Mouse (Mus musculus): ENCODE measurements around the gene Pde4d.

Gene Pde4d

GRCm38 (mm10) chr13:109752236-109752863 lies 1302.6 kb downstream of the Pde4d start:
- DNase-seq (ENCODE audit: low read depth, low spot score) = no peak

- no peak for DNase-seq (ENCODE audit: low read depth, low spot score)
Measured at GRCm38 (mm10) chr13:109756854-109757253, 1307.1 kb downstream of the Pde4d start.

- DNase-seq (ENCODE audit: low read depth, low spot score) = peak; percentile 43
Measured at GRCm38 (mm10) chr13:109759201-109759600, 1309.5 kb downstream of the Pde4d start.

- no peak for DNase-seq (ENCODE audit: low read depth, low spot score)
Measured at GRCm38 (mm10) chr13:109761081-109761480, 1311.3 kb downstream of the Pde4d start.

DNA sequence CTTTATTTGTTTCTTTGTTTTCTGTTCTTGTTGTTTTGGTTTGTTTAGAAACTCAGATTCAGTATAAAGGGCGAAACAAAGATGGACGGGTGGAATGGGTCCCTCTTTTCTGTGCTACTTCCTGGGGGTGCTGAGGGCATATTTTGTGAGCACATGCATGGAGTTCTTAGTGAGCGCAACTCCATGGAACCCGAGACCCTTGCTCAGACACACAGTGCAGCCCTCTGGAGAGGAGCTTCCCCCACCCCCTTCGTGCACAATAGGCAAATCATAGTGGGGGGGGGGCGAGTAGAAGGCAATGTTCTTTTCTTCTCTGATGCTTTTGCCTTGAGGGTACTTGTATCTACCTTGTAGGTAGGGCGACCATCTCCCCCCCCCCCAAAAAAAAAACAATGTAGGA lies 1325.0 kb downstream of the Pde4d start:
- DNase-seq (ENCODE audit: low read depth, low spot score) = no peak

DNA sequence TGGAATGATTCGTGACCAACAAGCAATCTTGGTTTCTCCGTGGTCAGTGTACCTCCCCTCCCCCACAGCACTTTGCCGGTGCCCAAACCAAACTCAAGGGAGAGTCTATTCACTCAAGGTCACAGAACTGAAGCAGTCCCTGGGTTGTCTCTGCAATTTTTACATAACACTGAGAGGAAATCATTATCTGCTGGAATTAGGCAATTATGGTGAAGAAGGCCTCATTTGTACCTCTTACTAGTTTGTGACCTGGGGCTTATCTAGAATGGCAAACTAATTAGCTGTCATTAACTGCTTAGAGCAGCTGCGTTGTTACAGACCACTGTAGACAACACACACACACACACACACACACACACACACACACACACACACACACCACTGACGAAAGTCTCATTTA lies 1325.4 kb downstream of the Pde4d start:
- DNase-seq (ENCODE audit: low read depth, low spot score) = peak; percentile 73

DNA sequence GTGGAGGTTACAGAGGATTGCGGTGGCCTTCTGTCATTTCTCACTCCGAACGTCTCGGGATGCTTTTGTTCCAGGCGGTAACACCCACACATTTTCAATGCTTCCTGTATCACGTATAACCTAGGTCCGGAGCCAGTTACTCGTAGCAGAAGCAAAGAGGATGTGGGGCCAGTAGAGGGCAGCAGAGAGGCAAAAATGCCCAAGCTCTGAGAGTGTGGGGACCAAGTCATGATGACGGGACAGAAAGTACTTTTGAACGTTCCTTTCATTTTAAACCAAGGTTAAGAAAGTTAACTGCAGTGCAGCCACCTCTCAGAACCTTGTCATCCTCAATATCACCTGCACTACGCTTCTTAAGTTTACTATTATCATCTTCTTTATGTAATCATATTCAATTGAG lies 1326.4 kb downstream of the Pde4d start:
- peak; percentile 96 for DNase-seq (ENCODE audit: low read depth, low spot score)

DNA sequence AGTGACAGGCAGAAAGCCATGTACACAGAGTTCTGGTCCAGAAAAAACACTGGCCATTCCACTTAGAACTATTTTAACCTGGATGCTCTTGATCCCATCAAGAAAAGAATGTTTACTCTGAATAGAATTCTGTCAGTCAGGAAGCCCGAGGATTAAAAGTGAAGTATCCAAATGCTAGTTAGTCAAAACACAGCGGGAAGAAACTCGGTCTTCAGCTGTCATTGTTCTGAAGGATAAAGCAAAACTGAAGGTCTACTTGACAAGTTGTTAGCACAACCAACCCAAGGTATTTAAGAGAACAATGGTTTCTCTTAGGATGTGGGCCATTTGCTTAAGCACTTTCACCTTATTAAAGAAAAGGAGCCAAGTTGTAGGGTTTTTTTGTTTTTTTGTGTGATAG lies 1327.2 kb downstream of the Pde4d start:
- DNase-seq (ENCODE audit: low read depth, low spot score) = peak; percentile 81

DNA sequence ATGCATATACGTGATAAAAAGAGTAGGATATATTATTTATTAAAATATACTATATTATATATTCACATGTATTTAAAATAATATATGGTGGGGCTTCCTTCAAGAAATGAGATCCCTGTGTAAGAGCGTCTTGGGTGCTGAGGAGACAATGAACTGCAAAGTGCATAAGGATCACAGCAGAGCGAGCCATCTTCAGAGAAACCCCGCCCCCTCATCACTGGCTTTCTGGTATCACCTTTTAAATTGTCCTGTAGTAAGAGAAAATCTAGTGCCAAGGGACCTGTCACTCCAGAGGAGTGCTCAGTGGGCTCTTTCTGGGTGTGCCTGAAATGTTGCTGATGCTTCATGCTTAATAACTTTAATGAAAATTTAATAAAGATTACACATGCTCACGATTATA lies 1327.7 kb downstream of the Pde4d start:
- peak; percentile 56 for DNase-seq (ENCODE audit: low read depth, low spot score)

GRCm38 (mm10) chr13:109778297-109778835 lies 1328.6 kb downstream of the Pde4d start:
- DNase-seq (ENCODE audit: low read depth, low spot score) = peak; percentile 90

- no peak for DNase-seq (ENCODE audit: low read depth, low spot score)
Measured at GRCm38 (mm10) chr13:109781466-109781865, 1331.7 kb downstream of the Pde4d start.

- no peak for DNase-seq (ENCODE audit: low read depth, low spot score)
Measured at GRCm38 (mm10) chr13:109788604-109789003, 1338.9 kb downstream of the Pde4d start.

DNA sequence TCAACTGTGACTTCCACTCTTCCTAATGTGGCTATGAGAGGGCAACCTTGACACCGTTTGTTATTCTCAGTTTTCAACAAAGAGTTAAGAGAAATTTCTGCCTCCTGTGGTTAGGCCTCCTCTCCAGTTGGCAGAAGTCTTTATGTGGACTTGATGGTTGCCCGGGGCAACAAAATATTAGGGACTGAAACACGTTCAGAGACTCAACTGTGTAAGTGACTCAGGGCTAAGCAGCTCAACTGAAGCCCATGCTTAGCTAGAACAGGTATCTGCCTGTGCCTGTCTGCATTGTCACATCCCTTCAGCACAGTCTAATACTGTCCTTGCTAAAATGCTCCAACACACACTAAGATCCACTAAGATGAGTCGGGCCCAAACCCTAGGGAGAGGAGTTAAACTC lies 1339.4 kb downstream of the Pde4d start:
- no peak for DNase-seq (ENCODE audit: low read depth, low spot score)

GRCm38 (mm10) chr13:109790045-109790715 lies 1340.4 kb downstream of the Pde4d start:
- no peak for DNase-seq (ENCODE audit: low read depth, low spot score)

DNA sequence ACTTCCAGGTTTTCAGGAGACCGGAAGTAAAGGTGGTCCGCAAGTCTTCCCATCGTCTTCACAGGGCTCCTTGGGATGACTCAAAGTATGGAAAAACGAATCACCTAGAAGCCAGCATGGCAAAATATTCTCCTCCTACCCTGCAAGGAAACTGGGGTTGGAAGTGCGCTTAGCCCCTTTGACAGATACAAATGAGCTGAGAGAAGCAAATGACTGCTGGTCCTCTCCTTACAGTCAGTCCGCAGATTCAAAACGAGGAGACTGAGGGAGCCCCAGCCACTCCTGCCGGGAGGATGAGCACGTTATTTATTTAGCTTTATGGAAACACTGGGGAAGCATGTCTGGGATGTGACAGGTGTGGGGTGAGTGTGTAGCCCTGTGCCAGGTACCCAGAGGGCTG lies 1344.2 kb downstream of the Pde4d start:
- DNase-seq (ENCODE audit: low read depth, low spot score) = no peak

- no peak for DNase-seq (ENCODE audit: low read depth, low spot score)
Measured at GRCm38 (mm10) chr13:109798651-109799050, 1348.9 kb downstream of the Pde4d start.

DNA sequence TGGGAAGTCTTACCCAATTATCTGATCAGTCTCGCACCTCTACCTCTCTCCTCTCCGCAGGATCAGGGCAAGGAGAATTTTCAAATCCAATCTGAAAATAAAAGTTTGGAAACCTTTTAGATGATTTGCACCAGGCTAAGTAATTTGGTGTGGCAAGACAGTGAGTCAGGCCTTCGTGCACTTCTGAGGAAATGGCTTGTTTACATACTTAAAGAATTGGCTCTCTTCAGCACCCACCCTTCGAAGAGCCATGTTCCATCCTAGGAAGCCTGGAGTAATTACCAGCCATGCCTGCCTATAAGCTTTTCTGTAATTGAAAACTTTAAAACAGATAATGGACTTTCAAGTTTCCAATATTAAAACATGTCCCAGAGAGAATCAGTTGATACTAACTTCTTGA lies 1352.5 kb downstream of the Pde4d start:
- no peak for DNase-seq (ENCODE audit: low read depth, low spot score)

GRCm38 (mm10) chr13:109806193-109806966 lies 1356.6 kb downstream of the Pde4d start:
- DNase-seq (ENCODE audit: low read depth, low spot score) = no peak

DNA sequence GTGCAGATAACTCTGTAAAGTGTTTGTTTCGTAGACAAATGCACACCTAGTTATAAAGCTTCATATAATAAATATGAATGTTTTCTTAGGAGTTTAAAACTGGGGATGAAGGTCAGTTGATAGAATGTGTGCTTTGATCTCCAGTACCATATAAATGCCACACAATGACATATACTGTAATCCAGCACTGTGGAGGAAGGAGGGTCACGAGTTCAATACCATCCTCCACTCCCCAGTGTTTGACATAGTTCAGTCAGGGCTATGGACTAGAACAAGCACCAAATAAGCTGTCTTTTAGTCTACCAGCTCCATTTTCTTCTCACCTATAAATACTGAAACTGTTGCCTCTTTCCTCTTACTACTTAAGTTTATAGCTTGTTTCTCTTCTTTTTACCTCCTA lies 1357.3 kb downstream of the Pde4d start:
- no peak for DNase-seq (ENCODE audit: low read depth, low spot score)

- DNase-seq (ENCODE audit: low read depth, low spot score) = no peak
Measured at GRCm38 (mm10) chr13:109807446-109807845, 1357.7 kb downstream of the Pde4d start.

GRCm38 (mm10) chr13:109808039-109808438 lies 1358.3 kb downstream of the Pde4d start:
- no peak for DNase-seq (ENCODE audit: low read depth, low spot score)

- DNase-seq (ENCODE audit: low read depth, low spot score) = peak; percentile 46
Measured at GRCm38 (mm10) chr13:109808946-109809345, 1359.2 kb downstream of the Pde4d start.

All from ZHBTc4 (cell line).